Mouse (Mus musculus) stomach, postnatal 0 days (tissue): ENCODE results near the gene Erlin1. TPM values are rescaled to one million over a fixed set of nuclear protein-coding genes. Genes with fewer than 3 reads are reported as not detected.

ENCODE experiments used
- ATAC-seq: fragments of 200-750 bp; cut with Nextera tagmentation; 2 replicates; pipeline ENCODE4 v1.8.0; 2017; ENCODE audit not compliant: low FRiP score, low TSS enrichment
- DNase-seq: peaks from one replicate; pipeline ENCODE4 v3.0.0-alpha.2; 2016; ENCODE audit warnings: low spot score
- H3K27ac ChIP-seq: fragments of 300-500 bp; sonication (generic); replicated peaks from 2 replicates; pipeline ENCODE4 v1.5.1; 2014; ENCODE audit warnings: mild to moderate bottlenecking, control low read depth
- H3K27me3 ChIP-seq: fragments of 300-500 bp; sonication (generic); 2 replicates; pipeline ENCODE4 v1.6.1; 2014; ENCODE audit warnings: low read length; ENCODE audit not compliant: control insufficient read depth, insufficient read depth
- H3K36me3 ChIP-seq: fragments of 300-500 bp; sonication (generic); 2 replicates; pipeline ENCODE4 v1.6.1; 2014; ENCODE audit warnings: low read length, mixed read lengths; ENCODE audit not compliant: control insufficient read depth, insufficient read depth
- H3K4me1 ChIP-seq: fragments of 300-500 bp; sonication (generic); replicated peaks from 2 replicates; pipeline ENCODE4 v1.6.1; 2014; ENCODE audit warnings: antibody characterized with exemption; ENCODE audit not compliant: control insufficient read depth, insufficient read depth
- H3K4me2 ChIP-seq: fragments of 300-500 bp; sonication (generic); replicated peaks from 2 replicates; pipeline ENCODE4 v1.6.1; 2014; ENCODE audit warnings: low read depth, mild to moderate bottlenecking, control low read depth, moderate library complexity
- H3K4me3 ChIP-seq: fragments of 300-500 bp; sonication (generic); 2 replicates; pipeline ENCODE4 v1.5.1; 2014; ENCODE audit warnings: low read depth, low read length, control low read depth
- H3K9ac ChIP-seq: fragments of 300-500 bp; sonication (generic); 2 replicates; pipeline ENCODE4 v1.6.1; 2014; ENCODE audit warnings: mild to moderate bottlenecking, low read length, control low read depth, mixed read lengths
- H3K9me3 ChIP-seq: fragments of 300-500 bp; sonication (generic); 2 replicates; pipeline ENCODE4 v1.6.1; 2016; ENCODE audit warnings: low read length; ENCODE audit not compliant: control insufficient read depth
- CTCF ChIP-seq: IDR thresholded peaks from 2 replicates; pipeline ENCODE4 v1.5.1; 2016; ENCODE audit warnings: antibody characterized with exemption, low read depth, mild to moderate bottlenecking, moderate library complexity
- EP300 ChIP-seq: optimal IDR thresholded peaks from 2 replicates; pipeline ENCODE3; 2016; ENCODE audit warnings: antibody characterized with exemption
- WGBS: fragments of 180-500 bp; shearing (Covaris S2); extraction: QIAGEN DNeasy Blood & Tissue Kit; methylation state at CpG from one replicate; pipeline ENCODE4 v1.1.7; 2014; 5-methylcytosine and 5-hydroxymethylcytosine counted together
- polyA plus RNA-seq: library from polyadenylated mRNA; unstranded; fragments of >200 nt; fragmentation: Nextera tagmentation; extraction: Ambion mirVana; gene quantifications from 2 replicates; pipeline ENCODE4 v1.2.1, GENCODE M21; 2015

The Erlin1 gene
- polyA plus RNA-seq, 1 experiment from 2014 or later: 36.6 TPM

DNA sequence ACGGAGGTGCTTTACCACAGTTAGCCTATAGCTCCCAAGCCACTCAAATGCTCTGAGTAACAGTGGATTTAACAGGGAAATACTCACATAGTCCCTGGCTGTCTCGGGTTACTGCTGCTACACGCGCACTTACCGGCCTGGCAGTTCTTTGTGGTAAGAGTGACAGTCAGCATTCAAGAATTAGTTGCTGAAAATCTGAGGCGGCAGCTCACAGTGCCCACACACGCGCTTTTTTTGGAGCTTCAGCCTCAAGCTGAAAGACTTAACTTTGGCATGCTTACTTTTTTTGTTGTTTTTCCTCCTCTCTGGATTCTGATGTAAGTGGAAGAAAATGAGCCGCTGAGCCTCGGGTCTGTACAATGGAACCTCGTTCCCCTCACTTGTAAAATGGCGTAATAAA lies 62.4 kb downstream of the Erlin1 start:
- H3K4me1 ChIP-seq: no peaks in the 10 kb centered on the region
- ATAC-seq: no peak
- H3K4me3 ChIP-seq: no peak overlapping the region
- no peak overlapping the region for H3K9ac ChIP-seq
- no peak overlapping the region for H3K4me2 ChIP-seq
- 69% methylated on average over 12 of the region's 12 CpGs for WGBS
- H3K27me3 ChIP-seq: no peaks in the 10 kb centered on the region
- TF ChIP-seq CTCF (no peak), EP300 (no peak)
- H3K27ac ChIP-seq: no peak overlapping the region
- H3K36me3 ChIP-seq: no peaks in the 10 kb centered on the region
- no peak for DNase-seq
- no peaks in the 10 kb centered on the region for H3K9me3 ChIP-seq

DNA sequence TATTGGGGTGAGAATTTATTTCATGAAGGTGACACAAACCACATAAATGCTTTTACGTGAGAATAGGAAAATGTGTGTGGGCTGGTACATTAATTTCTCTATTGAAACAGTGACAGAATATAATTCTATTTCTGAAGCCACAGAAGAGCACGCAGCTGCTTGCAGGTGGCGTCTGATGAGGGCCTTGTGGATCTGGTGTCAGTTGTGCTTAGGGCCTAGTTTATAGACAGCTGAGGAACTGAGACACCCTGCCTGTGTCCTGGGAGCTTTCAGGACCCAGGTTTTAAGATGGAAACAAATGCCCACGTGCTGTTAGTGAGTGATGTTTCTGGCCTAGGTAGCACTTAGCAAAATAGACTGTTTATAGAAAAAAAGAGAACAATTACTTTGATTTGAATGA lies 64.6 kb downstream of the Erlin1 start:
- no peak overlapping the region for H3K9ac ChIP-seq
- no peaks in the 10 kb centered on the region for H3K4me1 ChIP-seq
- H3K27ac ChIP-seq: no peak overlapping the region
- no peaks in the 10 kb centered on the region for H3K9me3 ChIP-seq
- WGBS: 59% methylated on average over 4 of the region's 4 CpGs
- H3K4me3 ChIP-seq: no peak overlapping the region
- no peaks in the 10 kb centered on the region for H3K27me3 ChIP-seq
- DNase-seq: no peak
- H3K4me2 ChIP-seq: no peak overlapping the region
- ATAC-seq: no peak
- H3K36me3 ChIP-seq: no peaks in the 10 kb centered on the region
- no peak for TF ChIP-seq EP300
- TF ChIP-seq CTCF: no peak

- WGBS: 92% methylated on average over 2 of the region's 2 CpGs
- Histone ChIP-seq H3K4me1 (no peaks in the 10 kb centered on the region), H3K9ac (no peak overlapping the region), H3K4me2 (no peak overlapping the region), H3K9me3 (no peaks in the 10 kb centered on the region), H3K4me3 (no peak overlapping the region), H3K27me3 (no peaks in the 10 kb centered on the region), H3K36me3 (no peaks in the 10 kb centered on the region), H3K27ac (no peak overlapping the region)
- no peak for DNase-seq
- no peak for ATAC-seq
- TF ChIP-seq EP300 (no peak), CTCF (no peak)
These were observed 65.3 kb downstream of the Erlin1 start for GRCm38 (mm10) chr19:44004261-44004660.

GRCm38 (mm10) chr19:44000720-44001119 lies 68.9 kb downstream of the Erlin1 start:
- H3K9me3 ChIP-seq: no peaks in the 10 kb centered on the region
- ATAC-seq (no peak), DNase-seq (no peak)
- no peaks in the 10 kb centered on the region for H3K4me1 ChIP-seq
- H3K36me3 ChIP-seq: no peaks in the 10 kb centered on the region
- H3K4me3 ChIP-seq: no peak overlapping the region
- TF ChIP-seq CTCF (no peak), EP300 (no peak)
- H3K27ac ChIP-seq: no peak overlapping the region
- H3K4me2 ChIP-seq: no peak overlapping the region
- WGBS: 81% methylated on average over 5 of the region's 5 CpGs
- H3K9ac ChIP-seq: no peak overlapping the region
- no peaks in the 10 kb centered on the region for H3K27me3 ChIP-seq

- ATAC-seq: no peak
These were observed 69.5 kb downstream of the Erlin1 start for GRCm38 (mm10) chr19:44000061-44000460.

GRCm38 (mm10) chr19:43998802-43999527 lies 70.6 kb downstream of the Erlin1 start:
- TF ChIP-seq CTCF: no peak
- no peak for TF ChIP-seq EP300
- Histone ChIP-seq H3K4me1 (no peaks in the 10 kb centered on the region), H3K4me2 (no peak overlapping the region), H3K27ac (no peak overlapping the region), H3K9me3 (no peaks in the 10 kb centered on the region), H3K36me3 (no peaks in the 10 kb centered on the region), H3K27me3 (no peaks in the 10 kb centered on the region), H3K9ac (no peak overlapping the region), H3K4me3 (no peak overlapping the region)
- ATAC-seq (no peak), DNase-seq (no peak)
- 71% methylated on average over 11 of the region's 11 CpGs for WGBS

More at GRCm38 (mm10) chr19:44000061-44000460, 69.5 kb downstream of the Erlin1 start:
- no peak overlapping the region for H3K4me3 ChIP-seq
- no peak overlapping the region for H3K27ac ChIP-seq
- WGBS: 47% methylated on average over 1 of the region's 1 CpGs
- H3K4me1 ChIP-seq: no peaks in the 10 kb centered on the region
- no peaks in the 10 kb centered on the region for H3K27me3 ChIP-seq
- no peak overlapping the region for H3K9ac ChIP-seq
- no peak for DNase-seq
- no peak for TF ChIP-seq EP300
- no peak for TF ChIP-seq CTCF
- no peaks in the 10 kb centered on the region for H3K36me3 ChIP-seq
- H3K4me2 ChIP-seq: no peak overlapping the region
- no peaks in the 10 kb centered on the region for H3K9me3 ChIP-seq
